Mouse (Mus musculus) right cerebral cortex, postnatal 36 days (tissue): ENCODE results near the gene Prdm13.

Source experiments
- DNase-seq, 2 experiments: peaks; one replicate each; pipeline ENCODE4 v3.0.0; 2022; ENCODE audit warnings: low spot score in 2 of 2, mixed read lengths in 1 of 2

The Prdm13 gene

DNA sequence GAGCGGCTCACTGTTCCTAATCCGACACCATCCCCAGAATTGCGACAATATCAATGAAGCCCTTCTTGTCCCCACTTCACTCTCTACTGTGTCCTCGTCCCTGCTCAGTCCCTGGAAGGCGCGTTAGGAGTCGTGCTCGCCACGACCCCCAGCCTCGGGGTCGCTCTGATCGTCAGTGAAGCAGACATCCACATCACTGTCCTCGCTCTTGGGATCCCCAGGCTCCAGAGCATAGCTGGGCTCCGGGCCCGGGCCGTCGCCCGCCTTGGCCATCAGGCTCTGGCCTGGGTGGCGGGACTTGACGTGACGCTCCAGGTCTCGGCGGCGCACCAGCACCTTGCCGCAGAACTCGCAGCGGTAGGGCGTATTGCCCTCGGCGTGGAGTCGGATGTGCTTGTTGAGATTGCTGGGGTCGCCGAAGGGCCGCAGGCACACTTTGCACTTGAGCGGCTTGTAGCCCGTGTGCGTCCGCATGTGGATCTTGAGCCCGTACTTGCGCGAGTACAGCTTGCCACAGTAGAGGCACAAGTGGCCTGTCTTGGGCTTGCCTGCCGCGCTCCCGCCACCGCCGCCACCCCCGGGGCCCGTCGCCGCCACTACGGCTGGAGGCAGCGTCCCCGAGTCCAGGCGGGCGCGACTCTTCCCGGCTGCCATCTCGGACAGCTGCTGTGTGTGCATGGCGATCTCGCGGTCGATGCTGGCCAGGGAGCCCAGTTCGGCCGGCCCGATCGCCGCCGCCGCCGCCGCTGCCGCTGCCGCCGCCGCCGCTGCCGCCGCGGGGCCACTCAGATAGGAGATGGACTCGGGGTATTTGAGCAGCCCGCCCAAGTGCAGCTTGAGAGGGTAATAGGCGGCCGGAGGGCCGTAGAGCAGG lies 7.4 kb downstream of the Prdm13 start:
- no peak for DNase-seq

DNA sequence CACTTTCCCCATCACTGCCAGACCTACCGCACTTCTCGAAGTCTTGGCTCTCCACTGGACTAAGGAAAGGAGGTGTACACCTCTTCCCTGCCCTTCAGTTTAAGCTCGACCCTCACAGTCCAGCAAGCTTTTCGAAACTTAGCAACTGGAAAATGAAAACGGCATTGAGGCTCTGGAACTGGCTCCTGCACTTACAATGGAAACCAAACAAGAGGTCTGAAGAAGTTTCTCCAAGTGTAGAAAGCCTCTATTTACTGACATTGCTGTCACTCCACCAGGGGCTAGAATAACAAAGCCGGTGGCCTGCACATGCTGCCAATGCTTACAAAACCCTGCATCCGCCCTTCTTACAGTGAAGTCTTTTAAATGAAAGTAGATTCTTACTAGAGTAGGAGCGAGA lies 11.1 kb downstream of the Prdm13 start:
- DNase-seq: no peak

DNA sequence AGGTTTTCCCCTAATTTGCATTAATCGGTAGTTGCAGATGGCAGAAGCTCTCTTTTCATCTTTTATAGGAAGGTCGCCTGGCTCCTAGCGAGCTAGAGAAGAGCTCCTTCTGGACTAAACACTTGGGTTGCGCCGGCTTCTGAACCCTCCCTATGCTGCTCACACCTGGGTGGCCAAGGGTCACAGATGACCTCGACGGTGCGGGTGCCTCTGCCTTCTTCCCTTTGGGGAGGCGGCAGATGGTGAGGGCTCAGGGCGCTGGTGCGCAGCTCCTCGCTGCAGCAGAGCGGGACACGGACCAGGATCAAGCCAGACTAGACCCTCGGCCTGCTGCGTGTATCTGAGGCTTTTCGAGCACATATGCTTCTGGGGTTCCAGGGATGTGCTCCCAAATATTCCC lies 11.7 kb downstream of the Prdm13 start:
- no peak for DNase-seq

DNA sequence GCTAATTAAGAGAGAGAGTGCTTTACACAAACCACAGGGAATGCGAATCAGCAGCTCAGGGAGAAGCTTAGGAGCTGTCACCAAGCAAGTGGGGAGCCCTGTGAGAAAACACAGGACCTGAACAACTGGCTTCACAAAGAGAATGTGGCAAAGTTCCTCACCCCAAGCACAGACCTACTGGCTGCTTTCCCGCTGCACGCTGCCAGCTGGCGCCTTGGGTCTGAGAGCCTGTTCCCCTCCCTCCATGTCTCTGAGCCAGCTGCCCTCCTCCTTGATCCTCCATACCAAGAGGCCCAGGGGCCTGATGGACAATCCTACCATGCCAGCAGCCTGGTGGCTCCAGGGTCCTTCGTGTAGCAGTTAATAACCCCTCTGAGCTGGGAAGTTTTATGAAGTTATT lies 19.8 kb downstream of the Prdm13 start:
- no peak for DNase-seq

DNA sequence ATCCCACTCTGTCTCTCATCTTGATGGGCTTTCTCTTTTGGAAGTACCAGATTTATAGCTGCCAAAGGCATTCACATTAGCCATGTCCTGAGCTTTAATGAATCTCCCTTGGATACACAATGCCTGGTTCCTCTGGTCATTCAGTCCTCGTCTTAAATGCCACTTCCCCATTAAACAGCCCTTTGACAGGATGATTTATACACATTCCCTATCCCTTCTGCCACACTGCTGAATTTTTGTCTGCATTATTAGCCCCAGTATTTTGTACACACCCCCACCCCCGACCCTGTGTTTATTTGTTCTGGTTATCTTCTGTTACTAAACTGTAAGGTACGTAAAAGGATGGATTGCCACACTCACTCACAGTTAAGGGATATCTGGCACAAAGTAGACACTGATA lies 27.6 kb downstream of the Prdm13 start:
- DNase-seq: no peak

DNA sequence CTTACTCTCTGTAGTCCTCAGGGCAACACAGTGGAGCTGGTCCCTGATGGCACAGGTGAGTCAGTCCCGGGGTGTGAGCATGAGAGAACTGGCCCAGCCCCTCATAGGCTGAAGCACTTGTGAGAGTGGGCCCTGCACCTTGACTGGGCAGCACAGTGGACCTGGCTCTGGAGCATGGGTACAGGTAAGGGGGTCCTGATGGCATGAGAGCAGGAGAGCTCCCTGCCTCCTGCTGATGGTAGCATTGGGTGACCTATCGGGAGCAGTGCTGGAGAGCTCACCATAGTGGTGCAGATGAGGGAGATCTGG lies 56.5 kb downstream of the Prdm13 start:
- DNase-seq: no peak

DNA sequence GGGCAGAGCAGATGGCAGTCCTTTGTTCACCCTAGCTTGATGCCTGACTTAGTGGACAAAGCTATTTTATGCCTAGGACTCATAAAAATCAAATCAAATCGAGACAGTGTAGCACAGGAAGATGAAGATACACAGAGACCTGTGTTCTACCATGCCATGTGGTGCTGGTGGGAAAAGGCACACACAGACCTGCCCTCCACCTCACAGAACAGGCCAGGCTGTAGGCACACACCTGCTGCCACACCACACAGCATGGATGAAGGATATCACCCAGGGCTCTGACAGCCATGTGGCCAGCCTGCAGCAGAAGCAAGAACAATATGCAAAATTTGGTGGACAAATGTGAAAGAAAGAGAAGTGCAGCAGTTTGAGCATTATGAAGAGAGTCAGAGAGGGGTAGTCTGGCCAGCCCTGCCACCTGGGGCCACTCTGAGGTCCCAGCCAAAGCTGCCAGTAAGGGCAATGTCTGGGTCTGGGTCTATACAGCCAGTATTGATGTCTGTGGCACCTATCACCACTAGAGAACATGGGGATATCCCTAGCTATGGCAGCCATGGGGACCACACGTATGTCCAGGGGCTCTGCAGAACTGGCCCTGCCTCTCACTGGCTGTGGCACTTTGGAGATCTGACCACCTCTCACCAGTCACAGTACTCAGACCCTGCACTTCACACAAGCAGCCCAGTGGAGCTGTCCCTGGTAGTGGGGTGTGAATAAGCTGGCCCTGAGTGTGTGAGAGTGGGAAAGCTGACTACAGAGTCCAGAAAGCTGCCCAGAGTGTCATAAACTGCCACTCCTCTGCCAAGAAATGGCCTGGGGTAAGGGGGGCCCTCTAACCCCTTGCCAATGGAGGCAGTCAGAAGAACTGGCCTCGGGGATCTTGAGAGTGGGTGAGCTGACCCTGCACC lies 57.1 kb downstream of the Prdm13 start:
- DNase-seq: no peak
